Mouse (Mus musculus) adrenal gland, postnatal 10 days (tissue): ENCODE measurements around the gene C1qtnf3. TPM values are rescaled to one million over a fixed set of nuclear protein-coding genes. Genes with fewer than 3 reads are reported as not detected.

Source experiments
- total RNA-seq, 2 experiments: library from RNA; stranded (reverse); gene quantifications; 2 replicates each; pipeline ENCODE4 v1.2.3; 2021

Gene C1qtnf3
- total RNA-seq, 2 experiments from 2014 or later, result 6.1 to 6.7 TPM

Other genes starting within 250 kb of the C1qtnf3 start
- gene Rai14, start 237.7 kb upstream of the C1qtnf3 start, total RNA-seq, result 10 to 100 TPM; 18.7 to 21.0 TPM
- gene Amacr, start 29.4 kb downstream of the C1qtnf3 start, total RNA-seq, result 10 to 100 TPM; 33.8 to 40.5 TPM
- gene Slc45a2, start 48.4 kb downstream of the C1qtnf3 start, total RNA-seq, result not detected
- gene Rxfp3, start 85.7 kb downstream of the C1qtnf3 start, total RNA-seq, result not detected
- gene Adamts12, start 112.5 kb downstream of the C1qtnf3 start, total RNA-seq, result 10 to 100 TPM; 16.9 to 19.2 TPM